Mouse (Mus musculus): Measurements from ENCODE around the gene Ikzf5.

Ikzf5 gene

GRCm38 (mm10) chr7:131356105-131356504 is 54.2 kb downstream of the Ikzf5 start:
- no peak for DNase-seq (ENCODE audit: low read depth in 1 of 2, low spot score in 2 of 2)

GRCm38 (mm10) chr7:131345856-131346541 is 64.3 kb downstream of the Ikzf5 start:
- no peak for DNase-seq (ENCODE audit: low read depth in 1 of 2, low spot score in 2 of 2)
